Mouse (Mus musculus) gastrocnemius, adult 2 months (tissue): ENCODE results near the gene Ttc13. TPM values are rescaled to one million over a fixed set of nuclear protein-coding genes. Genes with fewer than 3 reads are reported as not detected.

Source experiments
- DNase-seq: peaks from one replicate; pipeline ENCODE4 v3.0.0; 2022
- H3K27ac ChIP-seq: fragments of 200-600 bp; 2 replicates; pipeline ENCODE4 v1.8.1; 2022; ENCODE audit warnings: mild to moderate bottlenecking
- H3K4me3 ChIP-seq: fragments of 200-600 bp; 2 replicates; pipeline ENCODE4 v1.8.1; 2022; ENCODE audit warnings: mild to moderate bottlenecking, moderate library complexity
- CTCF ChIP-seq: fragments of 200-600 bp; IDR thresholded peaks from 2 replicates; pipeline ENCODE4 v1.8.1; 2022; ENCODE audit warnings: antibody characterized with exemption, mild to moderate bottlenecking, moderate library complexity
- intact Hi-C: fragments of 180-260 bp; cut with DNase I; formaldehyde crosslinking; loops from one replicate; pipeline ENCODE4 v1.15.1; 2025
- total RNA-seq, 2 experiments: library from RNA; stranded (reverse); gene quantifications; 2 replicates each; pipeline ENCODE4 v1.2.3; 2021

Gene Ttc13
- total RNA-seq, 2 experiments from 2014 or later: 19.3 to 20.8 TPM

DNA sequence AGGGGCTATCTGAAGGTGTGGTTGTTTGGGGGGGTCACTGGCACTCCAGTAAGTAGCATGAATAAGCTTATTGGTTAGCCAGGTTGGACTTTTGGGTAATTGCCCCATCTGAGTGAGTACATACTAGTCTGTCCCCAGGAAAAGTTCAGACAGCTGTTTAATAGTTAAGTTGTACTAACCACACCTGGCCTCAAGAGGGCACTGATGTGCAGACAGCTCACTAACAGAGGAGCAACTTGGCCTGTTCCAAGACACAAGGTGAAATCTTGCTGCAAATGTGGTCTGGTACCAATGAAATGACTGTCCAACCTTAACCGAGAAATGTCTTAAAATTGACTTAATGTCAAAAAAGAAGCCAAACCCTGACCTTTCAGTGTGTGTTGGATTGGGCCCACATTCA is 17.5 kb upstream of the Ttc13 start:
- H3K27ac ChIP-seq: no peak overlapping the region
- no peak overlapping the region for H3K4me3 ChIP-seq
- intact Hi-C loops: loop anchor here (2.0 kb wide), 1 partner anchor 88 kb away; no protein-coding TSS in a partner anchor
- TF ChIP-seq CTCF: peak; percentile 69
- no peak for DNase-seq

DNA sequence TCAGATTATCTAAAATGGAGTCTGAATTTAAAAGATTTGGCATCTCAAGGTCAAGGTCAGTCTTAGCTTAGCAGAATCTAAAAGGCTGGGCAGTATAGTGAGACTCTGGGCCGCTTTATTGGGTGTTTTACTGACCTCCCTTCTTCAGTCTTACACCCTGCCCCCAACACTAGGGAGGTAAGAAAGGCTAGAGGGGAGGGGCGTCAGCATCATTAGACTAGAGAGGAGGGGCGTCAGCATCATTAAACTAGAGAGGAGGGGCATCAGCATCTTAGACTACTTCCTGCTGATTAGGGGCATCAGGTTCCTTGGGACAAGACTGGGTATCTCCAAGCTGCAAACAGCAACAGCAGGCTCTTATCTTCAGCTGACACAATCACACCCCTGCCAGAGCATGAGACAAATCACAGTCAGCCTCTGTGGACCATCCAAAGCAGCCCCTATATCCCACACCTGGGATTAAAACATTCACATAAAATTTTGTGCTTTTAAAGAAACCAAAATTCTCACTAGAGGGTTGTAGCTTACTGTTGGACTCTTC is 13.7 kb upstream of the Ttc13 start:
- Histone ChIP-seq H3K4me3 (no peak overlapping the region), H3K27ac (no peak overlapping the region)
- intact Hi-C loops: no loop called here
- no peak for DNase-seq
- TF ChIP-seq CTCF: no peak

DNA sequence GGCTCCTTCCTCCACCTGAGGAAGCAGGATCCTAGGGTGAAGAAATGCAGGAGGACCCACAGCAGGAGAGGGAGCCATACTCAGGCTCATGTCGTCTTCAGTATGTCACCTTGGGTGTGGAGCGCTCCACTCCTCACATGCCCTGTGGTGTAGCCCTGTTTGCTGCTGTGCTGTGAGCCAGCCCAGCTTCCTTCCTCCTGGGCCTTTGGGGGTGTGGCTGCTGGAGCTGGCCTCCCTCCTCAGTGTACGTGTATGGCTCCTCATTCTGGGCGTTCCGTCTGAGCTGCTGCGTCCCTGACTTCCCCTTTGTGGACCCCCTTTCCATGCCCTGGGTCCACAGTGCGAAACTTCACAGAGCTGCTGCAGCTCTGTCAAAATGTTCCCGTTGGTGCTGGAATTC is 11.0 kb upstream of the Ttc13 start:
- TF ChIP-seq CTCF: no peak
- intact Hi-C loops: no loop called here
- peak overlapping the region; percentile 20; the same call in 1 of the 2 replicates for H3K4me3 ChIP-seq
- DNase-seq: no peak
- peak overlapping the region; percentile 28; the same call in 1 of the 2 replicates for H3K27ac ChIP-seq

DNA sequence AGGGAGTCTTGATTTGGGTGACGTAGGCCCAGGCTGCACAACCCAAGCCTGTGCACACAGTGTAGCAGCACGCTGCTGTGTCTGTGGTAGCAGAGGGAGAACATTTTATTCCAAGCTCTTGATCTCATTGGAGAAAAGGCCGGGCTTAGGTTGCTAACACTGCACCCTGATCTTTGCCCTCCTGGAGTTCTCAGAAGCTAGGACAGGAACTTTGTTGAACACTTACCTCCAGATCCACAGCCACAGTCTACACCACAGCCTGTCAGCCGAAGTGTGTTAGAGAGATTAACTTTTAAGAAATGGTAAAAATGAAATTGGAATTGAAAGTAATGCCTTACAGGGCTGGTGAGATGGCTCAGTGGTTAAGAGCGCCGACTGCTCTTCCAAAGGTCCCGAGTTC is 2.5 kb upstream of the Ttc13 start:
- intact Hi-C loops: no loop called here
- no peak for DNase-seq
- no peak for TF ChIP-seq CTCF
- Histone ChIP-seq H3K27ac (no peak overlapping the region), H3K4me3 (no peak overlapping the region)

DNA sequence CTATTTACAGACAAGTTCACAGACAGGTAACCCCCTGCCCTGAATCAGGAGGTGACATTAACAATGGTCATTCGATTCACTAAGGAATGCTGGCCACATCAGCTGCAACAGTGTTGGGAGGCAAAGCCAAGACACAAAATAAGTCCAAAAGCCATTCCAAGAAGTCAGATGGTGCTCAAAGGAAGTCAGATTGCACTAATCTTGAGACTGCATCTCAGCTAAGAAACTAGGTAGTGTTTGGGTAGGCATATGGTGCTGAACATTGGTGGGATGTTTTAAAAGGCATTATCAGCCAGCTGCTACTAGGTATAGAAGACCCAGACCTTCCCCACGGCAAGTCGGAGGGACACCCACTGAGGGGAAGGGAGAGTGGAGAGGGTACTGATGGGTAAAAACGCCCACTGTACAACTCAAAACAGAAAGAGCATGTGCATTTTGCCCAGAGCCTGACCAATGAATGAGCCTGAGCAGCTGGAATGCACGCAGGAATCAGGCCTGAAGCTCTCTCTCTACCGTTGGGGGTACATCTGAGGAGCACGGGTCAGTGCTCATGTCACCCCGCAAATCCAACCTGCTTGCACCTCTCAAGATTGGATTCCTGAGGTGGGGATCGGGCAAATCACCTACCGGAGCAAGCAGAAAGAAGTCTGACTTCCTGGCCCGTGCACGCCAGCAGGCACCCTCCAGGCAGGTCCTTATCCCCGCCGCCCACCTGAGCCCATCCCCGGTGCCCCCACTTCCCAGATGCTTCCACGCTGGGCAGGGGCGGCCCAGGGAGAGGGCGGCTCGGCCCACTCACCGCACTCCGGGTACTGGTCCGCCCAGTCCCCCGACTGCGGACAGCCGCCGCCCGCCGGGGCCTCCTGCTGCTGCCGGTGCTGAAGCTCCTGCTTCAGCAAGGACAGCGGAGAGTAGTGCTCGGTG is 583 bp downstream of the Ttc13 start:
- intact Hi-C loops: no loop called here
- no peak for TF ChIP-seq CTCF

DNA sequence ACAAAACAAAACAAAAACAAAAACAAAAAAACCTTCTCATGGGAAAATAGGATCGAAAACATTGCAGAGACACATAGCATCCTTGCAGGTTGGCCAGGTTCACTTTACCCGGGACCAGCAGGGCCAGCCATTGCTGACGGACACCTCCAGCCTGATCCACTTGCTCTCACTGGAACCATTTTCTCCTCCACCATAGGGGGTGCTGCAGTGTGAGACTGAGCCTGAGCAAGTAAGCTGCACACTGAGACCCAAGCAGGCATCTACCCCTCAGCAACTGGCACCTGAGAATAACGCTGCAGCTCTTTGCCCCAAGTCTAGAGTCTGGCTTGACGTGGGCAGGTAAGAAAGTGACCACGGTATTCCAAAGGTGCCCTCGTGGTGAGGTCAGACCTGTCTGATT is 1.6 kb downstream of the Ttc13 start:
- TF ChIP-seq CTCF: no peak
- no peak overlapping the region for H3K4me3 ChIP-seq
- no peak for DNase-seq
- H3K27ac ChIP-seq: no peak overlapping the region
- intact Hi-C loops: no loop called here

More for the DNA sequence above, 583 bp downstream of the Ttc13 start:
- DNase-seq: no peak
- Histone ChIP-seq H3K4me3 (peak overlapping the region; percentile 97), H3K27ac (peak overlapping the region; percentile 85)

DNA sequence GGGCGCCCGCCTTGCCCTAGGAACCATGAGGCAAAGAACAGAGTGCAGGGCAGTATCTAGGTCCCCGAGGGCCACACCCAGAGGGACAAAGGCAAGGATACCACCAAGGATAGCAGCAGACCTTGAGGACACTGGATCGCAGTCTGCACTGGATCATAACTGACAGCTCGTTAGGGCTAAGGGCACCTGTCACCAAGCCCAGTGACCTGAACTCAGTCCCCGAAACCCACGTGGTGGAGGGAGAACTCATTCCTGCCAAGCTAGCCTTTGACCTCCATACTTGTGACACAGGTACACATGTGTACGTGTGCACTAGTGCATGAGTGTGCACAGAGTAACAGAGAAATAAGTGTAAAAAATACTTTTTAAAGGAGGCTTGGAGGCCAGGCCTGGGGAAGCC is 6.0 kb downstream of the Ttc13 start:
- TF ChIP-seq CTCF: no peak
- H3K27ac ChIP-seq: no peak overlapping the region
- DNase-seq: no peak
- H3K4me3 ChIP-seq: no peak overlapping the region
- intact Hi-C loops: no loop called here

DNA sequence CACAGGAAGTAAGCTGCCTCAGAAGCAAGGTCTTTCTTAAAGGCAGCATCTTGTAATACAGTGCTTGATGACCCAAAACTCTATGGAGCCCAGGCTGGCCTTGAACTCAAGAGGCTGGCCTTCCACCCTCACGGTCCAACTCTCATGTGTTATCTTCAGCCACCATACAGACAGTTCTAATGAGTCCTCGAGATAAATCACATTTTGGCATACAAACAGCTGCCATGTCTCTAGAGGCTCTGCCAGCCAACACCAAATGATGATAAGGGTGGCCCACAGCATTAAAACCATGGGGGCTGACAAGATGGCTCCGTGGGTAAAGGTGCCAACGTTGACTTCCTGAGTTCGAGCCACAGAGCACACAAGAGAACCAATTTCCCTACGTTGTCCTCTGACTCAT is 8.6 kb downstream of the Ttc13 start:
- H3K27ac ChIP-seq: no peak overlapping the region
- no peak for DNase-seq
- intact Hi-C loops: no loop called here
- TF ChIP-seq CTCF: no peak
- H3K4me3 ChIP-seq: no peak overlapping the region

DNA sequence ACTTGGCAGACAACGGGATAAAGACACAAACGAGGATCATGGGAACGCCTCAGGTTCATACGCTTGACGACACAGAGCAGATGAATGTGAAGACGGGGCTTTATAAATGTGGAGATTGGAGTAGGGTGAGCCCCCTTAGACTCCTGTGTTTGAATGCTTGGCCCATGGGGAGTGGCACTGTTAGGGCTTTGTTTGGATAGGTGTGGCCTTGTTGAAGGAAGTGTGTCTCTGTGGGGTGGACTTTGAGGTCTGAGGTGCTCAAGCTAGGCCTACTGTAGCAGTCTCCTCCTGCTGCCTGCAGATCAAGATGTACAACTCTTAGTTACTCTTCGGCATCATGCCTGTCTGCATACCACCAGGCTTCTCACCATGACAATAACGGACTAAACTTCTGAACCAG is 16.0 kb downstream of the Ttc13 start:
- no peak for TF ChIP-seq CTCF
- no peak overlapping the region for H3K27ac ChIP-seq
- intact Hi-C loops: no loop called here
- DNase-seq: no peak
- H3K4me3 ChIP-seq: no peak overlapping the region

DNA sequence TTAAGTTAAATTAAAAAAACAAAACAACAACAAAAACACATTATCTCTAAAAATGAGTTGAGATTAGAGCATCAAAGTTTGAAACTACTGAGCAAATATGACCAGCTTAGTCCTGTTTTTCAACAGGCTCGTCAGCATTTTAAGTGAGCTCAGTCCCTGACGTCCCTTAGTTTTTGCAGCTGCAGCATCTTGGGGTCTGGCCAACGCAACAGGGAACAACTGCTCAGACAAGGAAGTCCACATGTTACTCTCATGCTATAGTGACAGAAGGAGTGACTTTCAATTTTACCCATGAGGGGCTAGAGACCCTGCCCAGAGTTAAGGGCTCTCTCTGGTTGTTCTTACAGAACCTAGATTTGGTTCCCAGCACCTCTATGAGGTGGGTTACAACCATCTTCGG is 17.4 kb downstream of the Ttc13 start:
- no peak overlapping the region for H3K27ac ChIP-seq
- no peak for TF ChIP-seq CTCF
- H3K4me3 ChIP-seq: no peak overlapping the region
- no peak for DNase-seq
- intact Hi-C loops: no loop called here

DNA sequence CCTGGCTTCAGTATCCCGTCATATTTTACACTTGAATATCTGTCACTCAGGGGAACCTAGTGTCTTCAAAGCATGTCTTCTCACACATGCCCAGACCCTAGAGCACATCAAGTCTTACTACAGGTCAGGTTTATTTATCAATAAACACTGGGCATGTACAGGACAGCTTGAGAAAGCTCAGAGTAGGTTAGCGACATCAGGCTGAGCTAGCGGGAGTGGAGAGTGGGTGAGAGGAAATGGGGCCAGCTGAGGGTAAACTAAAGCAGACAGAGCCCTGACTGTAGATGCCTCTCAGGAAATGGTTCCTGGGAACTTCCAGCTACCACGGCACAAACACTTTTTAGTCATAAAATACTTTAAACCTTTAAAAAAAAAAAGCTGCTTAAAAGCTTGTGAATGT is 18.3 kb downstream of the Ttc13 start:
- Histone ChIP-seq H3K4me3 (no peak overlapping the region), H3K27ac (no peak overlapping the region)
- DNase-seq: no peak
- no peak for TF ChIP-seq CTCF
- intact Hi-C loops: no loop called here

DNA sequence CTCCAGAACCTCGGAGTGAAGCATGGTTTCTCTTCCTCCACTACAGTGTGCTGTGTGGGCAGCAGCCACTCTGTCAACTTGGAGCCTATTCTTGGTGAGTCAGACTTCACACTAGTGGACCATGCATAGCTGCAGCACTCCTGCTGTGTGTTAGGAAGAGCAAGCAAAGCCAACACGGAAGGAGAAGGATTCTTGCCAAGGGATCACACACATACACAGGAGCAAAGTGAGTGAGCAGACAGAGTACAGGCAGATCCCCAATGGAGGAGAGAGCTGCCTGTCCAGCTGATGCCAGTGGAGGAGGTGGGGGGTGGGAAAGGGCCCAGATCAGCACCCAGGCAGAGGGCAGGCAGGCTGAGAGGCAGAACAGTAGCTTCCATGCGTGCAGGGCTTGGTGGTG is 19.6 kb downstream of the Ttc13 start:
- intact Hi-C loops: no loop called here
- TF ChIP-seq CTCF: no peak
- no peak overlapping the region for H3K4me3 ChIP-seq
- no peak overlapping the region for H3K27ac ChIP-seq
- no peak for DNase-seq

DNA sequence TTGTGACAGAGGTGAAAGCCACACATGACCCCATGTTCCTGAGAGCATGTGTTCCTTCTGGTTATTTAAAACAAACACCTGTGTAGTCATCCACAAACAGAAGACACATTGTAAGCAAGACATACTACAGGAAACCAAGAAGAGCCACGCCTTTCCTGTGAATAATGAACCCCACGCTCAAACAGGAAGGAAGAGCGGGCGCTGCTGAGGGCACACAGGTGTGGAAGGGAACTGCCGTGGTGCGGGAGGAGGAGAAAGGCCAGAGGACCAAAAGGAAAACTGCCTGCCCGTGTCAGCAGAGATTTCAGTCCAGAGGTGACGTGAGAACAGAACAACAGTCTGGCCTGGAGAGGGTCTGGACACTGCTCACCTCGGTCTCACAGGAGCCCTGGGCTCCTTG is 20.8 kb downstream of the Ttc13 start:
- intact Hi-C loops: no loop called here
- no peak for TF ChIP-seq CTCF
- H3K27ac ChIP-seq: no peak overlapping the region
- no peak for DNase-seq
- H3K4me3 ChIP-seq: no peak overlapping the region

DNA sequence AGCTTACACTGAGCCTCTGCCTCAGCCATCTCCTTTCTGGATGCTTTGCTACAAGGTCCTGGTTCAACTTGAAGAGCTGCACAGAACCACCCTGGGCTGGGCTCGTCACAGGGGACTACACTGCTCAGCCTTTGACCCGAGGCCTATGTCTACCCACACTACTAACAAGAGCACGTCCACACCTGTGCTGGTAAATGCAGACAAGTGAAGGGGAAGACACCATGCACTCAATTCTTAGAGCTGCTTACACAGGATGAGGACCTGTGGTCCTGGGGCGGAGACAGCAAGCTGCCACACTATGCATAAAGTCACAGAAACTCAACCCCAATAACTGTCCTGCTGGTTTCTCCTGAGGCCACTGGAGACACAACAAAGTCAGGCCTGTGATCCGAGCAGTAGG is 21.5 kb downstream of the Ttc13 start:
- no peak for TF ChIP-seq CTCF
- no peak overlapping the region for H3K4me3 ChIP-seq
- no peak overlapping the region for H3K27ac ChIP-seq
- DNase-seq: no peak
- intact Hi-C loops: no loop called here
